Mouse (Mus musculus) kidney, postnatal 14 days (tissue): Measurements from ENCODE around the gene Cep19.
"Not testable (repeated sequence)": the region's sequence is repeated elsewhere in the genome, so short reads cannot be mapped to it uniquely, and the experiment has no call there.

ENCODE experiments used
- DNase-seq: peaks from one replicate; pipeline ENCODE4 v3.0.0; 2022; ENCODE audit warnings: mixed read lengths

Gene Cep19

DNA sequence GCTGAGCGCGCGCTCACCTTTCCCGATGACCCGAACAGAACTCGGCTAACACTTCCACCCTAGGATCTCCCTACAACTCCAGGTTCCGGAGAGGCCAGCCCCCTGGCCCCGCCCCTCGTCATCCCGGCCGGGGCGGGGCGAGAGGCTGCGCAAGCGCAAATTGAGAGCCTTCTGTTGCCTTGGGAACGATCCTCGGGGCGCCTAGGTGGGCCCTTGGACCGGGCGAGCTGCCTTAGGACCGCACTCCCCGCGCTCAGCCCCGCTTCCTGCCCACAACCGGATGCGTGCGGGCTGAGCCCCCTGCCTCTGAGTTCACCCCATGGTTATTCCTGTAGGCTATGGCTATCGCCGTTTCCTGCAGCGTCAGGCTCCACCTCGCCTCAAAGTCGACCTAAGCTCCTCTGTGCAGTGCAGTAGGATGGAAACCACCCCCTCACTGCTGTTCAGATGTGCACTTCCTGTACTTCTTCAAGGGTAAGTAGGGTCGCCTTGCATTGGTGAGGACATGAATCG lies at the start of gene Cep19, which contains the start of gene Pigx:
TSS of gene Cep19 (plus strand) at position 163 of the 513 bp plus-strand sequence.
TSS of gene Pigx (minus strand) at position 103 of the 513 bp plus-strand sequence.
- peak; percentile 96 for DNase-seq

GRCm38 (mm10) chr16:32058817-32059216 lies 40.8 kb upstream of the Cep19 start:
- no peak for DNase-seq

GRCm38 (mm10) chr16:32059840-32060523 lies 39.6 kb upstream of the Cep19 start:
- no peak for DNase-seq

DNA sequence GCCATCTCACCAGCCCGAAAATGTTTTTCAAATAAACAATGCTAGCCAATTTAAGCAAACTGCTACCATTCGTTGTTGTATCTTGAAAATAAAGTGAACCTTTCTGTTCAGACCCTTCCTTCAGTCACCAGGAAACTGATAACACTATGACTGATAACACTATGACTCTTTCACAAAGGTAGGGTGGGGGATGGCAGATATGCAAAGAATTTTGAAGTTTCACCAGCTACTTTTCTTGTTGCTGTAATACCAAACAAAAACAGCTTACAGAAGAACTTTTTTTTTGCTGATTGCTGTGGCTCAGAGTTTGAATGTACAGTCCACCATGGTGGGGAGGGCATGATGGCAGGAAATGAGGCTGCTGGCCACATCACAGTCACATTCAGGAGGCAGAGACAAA lies 37.4 kb upstream of the Cep19 start:
- DNase-seq, result no peak

DNA sequence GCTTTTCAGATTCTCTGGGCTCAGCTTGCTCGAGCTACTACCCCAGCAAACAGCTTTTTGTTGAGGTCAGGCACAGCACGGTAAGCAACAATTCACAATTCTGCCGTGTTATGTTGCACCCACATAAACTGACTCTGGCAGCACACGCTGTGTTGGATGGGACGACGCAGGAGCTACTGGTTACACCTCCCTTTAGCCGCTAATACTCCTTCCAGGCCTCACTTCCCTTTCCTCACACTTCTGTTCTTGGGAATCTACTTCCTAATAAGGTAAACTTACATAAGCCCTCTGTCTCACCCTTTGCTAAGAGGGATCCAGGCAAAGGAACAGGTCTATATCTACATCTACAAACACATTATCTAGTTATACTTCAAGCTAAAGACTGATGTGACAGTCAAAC lies 35.7 kb upstream of the Cep19 start:
- no peak for DNase-seq

DNA sequence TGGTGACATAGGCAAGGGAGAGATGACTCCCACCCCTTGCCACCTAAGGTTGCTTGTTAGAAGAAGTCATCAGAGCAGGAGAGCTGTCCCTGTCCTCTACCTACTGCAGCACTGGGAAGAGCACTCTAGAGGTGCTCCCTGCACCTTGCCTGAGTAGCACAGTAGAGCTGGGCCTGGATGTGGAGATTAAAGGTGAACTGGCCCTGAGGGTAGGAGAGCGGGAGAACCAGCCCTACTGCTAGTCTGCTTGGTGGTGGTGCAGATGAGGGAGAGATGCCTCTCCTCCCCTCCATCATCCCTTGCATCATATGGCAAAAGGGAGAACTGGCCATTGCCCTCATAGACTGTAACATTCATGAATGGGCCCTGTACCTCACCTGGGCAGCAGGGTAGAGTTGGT lies 32.7 kb upstream of the Cep19 start:
- no peak for DNase-seq

- DNase-seq, result peak; percentile 22
Measured at GRCm38 (mm10) chr16:32068389-32069300, 31.0 kb upstream of the Cep19 start.

DNA sequence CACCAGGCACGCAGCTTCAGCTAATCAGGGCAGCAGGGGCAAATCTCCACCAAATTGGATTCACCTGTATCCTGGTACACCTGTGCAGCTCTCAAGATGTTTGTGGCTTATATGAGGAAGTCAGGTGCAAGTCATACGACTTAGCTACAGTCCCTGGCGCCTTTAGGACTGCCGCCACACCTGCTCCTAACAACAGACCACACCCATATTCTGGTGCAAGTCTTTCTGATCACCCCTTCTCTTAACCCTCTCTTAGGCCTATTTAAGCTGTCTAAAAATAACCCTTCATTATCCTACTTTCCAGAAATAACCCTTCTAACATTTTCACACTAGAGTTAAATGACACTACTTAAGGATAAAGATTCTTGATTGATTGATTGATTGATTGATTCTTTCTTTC lies 29.5 kb upstream of the Cep19 start:
- not testable (repeated sequence) for DNase-seq

GRCm38 (mm10) chr16:32075762-32076161 lies 23.8 kb upstream of the Cep19 start:
- no peak for DNase-seq

DNA sequence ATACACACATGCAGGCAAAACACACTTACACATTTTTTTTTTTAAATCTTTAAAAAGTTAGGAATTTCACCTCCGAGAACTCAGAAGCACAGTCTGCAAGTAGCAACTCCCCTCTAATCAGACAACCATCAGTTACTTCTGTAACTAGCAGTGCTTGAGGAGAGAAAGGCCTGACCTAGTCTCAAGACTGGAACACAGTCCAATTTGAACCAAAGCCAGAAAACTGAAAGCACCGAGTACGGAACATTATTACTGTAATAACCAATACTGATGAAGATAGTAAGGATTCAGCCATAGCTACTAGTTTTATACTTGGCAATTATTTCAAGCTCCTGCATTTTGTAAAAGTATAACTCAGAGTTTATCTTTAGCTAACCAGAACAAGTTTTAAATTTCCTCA lies 23.2 kb upstream of the Cep19 start:
- DNase-seq, result no peak

GRCm38 (mm10) chr16:32077648-32078407 lies 21.8 kb upstream of the Cep19 start:
- no peak for DNase-seq

DNA sequence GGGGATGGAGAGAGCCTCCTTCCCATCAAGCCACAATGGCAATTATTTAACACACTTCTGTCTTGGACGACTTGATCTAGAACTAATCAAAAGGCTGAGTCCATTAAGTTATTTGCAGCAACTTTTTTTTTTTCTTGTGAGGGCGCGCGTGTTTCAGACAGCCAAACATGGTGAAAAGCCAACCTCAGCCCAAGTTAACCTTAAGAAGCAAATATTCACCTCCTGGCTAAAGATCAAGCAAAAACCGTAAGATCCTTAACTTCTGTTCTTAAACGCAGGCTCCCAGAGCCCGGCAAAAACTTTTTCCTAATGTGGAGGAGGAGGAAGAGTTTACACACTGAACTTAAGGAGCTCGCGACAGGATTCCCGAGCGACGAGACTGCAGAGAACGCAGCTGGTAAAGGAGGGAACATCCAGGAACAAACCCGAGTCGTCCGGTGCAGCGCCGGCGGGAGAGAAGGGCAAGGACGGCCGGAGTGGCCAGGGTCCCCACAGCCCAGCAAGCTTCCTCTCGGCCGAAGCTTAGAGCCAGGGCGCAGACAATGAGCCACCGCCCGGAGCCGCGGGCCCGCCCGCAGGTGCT lies 21.1 kb upstream of the Cep19 start:
- DNase-seq, result no peak

GRCm38 (mm10) chr16:32078991-32079511 lies 20.5 kb upstream of the Cep19 start, which contains the start of gene Pak2:
Pak2 (minus strand) TSS chr16:32079342.
- DNase-seq, result peak; percentile 93

DNA sequence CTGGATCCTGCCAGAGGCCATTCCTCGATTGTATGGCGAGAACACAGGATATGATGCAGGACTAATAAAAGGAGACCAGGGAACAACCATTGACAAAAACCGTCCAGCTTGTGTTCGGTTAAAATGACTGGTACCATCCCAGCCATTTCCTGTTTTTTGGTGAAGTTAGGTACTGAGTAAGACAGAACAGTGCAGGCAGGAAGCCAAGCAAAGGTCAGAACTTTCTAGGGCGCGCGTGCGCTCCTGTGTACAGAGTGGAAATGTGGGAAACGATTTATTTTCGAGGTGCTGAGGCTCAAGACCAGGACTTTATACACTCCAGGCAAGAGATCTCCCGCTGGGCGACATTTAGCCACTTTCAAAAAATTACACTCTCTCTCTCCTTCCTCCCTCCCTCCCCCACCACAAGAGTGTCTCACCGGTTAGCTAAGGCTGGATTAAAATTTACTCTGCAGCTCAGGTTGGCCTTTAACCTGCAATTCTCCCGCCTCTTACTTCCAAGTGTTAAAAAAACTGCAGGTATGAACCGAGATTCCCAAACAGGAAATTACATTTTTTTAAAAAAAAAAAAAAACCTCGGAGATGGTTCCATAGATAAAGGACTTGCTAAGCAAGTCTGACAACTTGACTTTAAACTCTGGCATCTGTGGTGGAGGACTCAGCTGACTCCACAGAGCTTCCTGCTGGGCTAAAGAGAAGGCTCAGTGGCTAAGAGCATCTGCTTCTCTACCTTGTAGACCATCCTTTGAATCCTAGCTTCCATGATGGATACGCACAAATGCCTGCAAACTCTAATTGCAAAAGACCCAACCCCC lies 11.8 kb upstream of the Cep19 start:
- peak; percentile 82 for DNase-seq

DNA sequence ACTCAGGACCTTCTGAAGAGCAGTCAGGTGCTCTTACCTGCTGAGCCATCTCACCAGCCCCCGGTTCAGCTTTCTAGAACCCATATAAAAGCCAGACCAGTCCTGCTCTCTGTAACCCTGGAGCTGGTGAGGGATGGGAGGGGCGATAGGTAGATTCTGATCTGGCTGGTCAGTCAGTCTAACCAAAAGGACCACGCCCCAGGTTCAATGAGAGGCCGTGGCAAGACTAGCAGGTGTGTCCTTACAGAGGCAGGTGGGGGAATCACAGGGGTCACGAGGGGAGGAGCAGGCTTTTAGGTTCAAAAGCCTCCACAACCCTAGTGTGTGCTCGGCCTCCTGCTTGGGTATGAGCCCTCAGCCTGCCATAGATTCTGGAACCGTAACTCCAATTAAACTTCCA lies 8.1 kb upstream of the Cep19 start:
- DNase-seq, result no peak

DNA sequence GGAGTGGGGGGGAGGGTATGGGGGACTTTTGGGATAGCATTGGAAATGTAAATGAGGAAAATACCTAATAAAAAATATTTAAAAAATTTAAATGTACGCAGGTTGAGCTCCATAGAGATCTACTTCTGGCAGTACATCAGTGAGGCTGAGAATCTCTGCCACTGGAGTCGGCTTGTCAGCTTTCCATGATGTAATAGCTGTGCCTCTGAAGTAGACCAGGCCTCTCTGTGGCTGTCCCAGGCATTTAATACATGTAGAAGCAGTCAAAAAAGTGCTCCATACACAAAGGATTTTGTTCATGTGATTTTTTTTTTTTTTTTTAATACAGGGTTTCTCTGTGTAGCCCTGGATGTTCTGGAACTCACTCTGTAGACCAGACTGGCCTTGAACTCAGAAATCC lies 1.8 kb upstream of the Cep19 start:
- not testable (repeated sequence) for DNase-seq

- DNase-seq, result no peak
Measured at GRCm38 (mm10) chr16:32098897-32099637, 533 bp upstream of the Cep19 start.

DNA sequence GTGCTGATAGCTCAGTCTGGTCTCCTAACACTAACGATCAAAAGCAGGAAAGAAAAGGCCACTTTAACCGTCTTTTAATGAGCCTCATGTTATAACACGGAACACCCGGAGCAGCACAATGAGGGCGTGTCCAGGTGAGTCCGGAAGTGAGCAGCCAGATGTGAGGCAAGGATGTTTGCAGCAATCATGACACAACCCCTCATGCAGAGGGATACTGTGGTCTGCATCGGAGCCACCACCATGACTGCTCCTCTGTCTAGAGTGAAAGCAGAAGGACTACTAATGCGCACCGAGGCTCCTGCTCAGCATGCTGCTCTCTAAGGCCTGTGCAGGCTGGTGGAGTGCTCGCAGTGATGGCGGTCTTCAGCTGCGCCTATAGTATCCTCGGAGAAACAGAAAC lies 2.7 kb downstream of the Cep19 start:
- no peak for DNase-seq

DNA sequence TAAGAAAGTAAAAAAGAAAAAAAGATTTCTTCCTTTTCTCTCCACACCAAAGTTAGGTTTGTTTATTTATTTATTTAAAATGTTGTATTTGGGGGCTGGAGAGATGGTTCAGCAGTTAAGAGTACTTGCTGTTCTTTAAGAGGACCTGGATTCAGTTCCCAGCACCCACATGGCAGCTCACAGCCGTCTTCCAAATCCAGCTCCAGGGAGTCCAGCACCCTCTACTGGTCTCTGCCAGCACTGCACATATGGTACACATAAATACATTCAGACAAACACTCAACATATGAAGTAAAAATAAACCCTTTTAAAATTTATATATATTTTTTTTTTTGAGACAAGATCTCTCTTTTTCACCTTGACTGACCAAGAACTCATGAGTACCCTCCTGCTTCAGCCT lies 6.1 kb downstream of the Cep19 start:
- no peak for DNase-seq

- DNase-seq, result no peak
Measured at GRCm38 (mm10) chr16:32107342-32108045, 7.9 kb downstream of the Cep19 start.
